In genomic region chr10:99273006-99273405, GRCm38 (mm10) we compare ENCODE assay signal across 14 mouse cellular contexts.
"Had no signal": no experiment of that assay in that cellular context is flagged by ENCODE, and none has a peak within 500 bp of the region (broad histone marks: within the 10 kb centered on the region; RNA-seq: fewer than 3 reads in every experiment).

No protein-coding gene starts in this region.

- H3K4me3 ChIP-seq: midbrain, embryonic 13.5 days; midbrain, embryonic 15.5 days; neural tube, embryonic 12.5 days; stomach, embryonic 15.5 days had no signal

- H3K9ac ChIP-seq: liver, embryonic 14.5 days; midbrain, embryonic 13.5 days; midbrain, embryonic 15.5 days; neural tube, embryonic 12.5 days; stomach, embryonic 15.5 days had no signal

- H3K4me2 ChIP-seq: midbrain, embryonic 11.5 days; midbrain, embryonic 13.5 days; midbrain, embryonic 15.5 days; neural tube, embryonic 12.5 days; stomach, embryonic 15.5 days had no signal

- H3K27me3 ChIP-seq: midbrain, embryonic 15.5 days; neural tube, embryonic 12.5 days; stomach, embryonic 15.5 days had no signal

- ATAC-seq: midbrain, embryonic 13.5 days; midbrain, embryonic 15.5 days had no signal

- H3K27ac ChIP-seq: liver, embryonic 14.5 days; midbrain, embryonic 13.5 days; midbrain, embryonic 15.5 days; neural tube, embryonic 12.5 days; stomach, embryonic 15.5 days; stomach, postnatal 0 days had no signal

- DNase-seq: lung, adult 2 months; lung, postnatal 10 days; lung, postnatal 4 days; right cerebral cortex, postnatal 14 days; thymus, adult 2 months; thymus, postnatal 25 days; thymus, postnatal 4 days had no signal

- H3K9me3 ChIP-seq: midbrain, embryonic 13.5 days; midbrain, embryonic 15.5 days; neural tube, embryonic 12.5 days; stomach, embryonic 15.5 days had no signal

- H3K36me3 ChIP-seq: midbrain, embryonic 13.5 days; midbrain, embryonic 15.5 days; neural tube, embryonic 12.5 days; stomach, embryonic 15.5 days had no signal
